Mouse (Mus musculus) forebrain, embryonic 11.5 days (tissue): ENCODE measurements at regions not wholly inside any gene's neighbourhood (a gene's known extent, or its start where the extent isn't known, plus 50 kb on each side); places are given as distances from the start of the nearest gene placed in this dataset.

Source experiments
- ATAC-seq: fragments of 200-750 bp; cut with Nextera tagmentation; replicated peaks from 2 replicates; pipeline ENCODE4 v1.8.0; 2017; ENCODE audit warnings: moderate TSS enrichment; ENCODE audit not compliant: low FRiP score
- DNase-seq: peaks from one replicate; pipeline ENCODE4 v3.0.0-alpha.2; 2017; ENCODE audit warnings: low spot score
- H3K27ac ChIP-seq: fragments of 300-500 bp; sonication (generic); 2 replicates; pipeline ENCODE4 v1.5.1; 2014; ENCODE audit warnings: low read depth, low read length
- H3K27me3 ChIP-seq: fragments of 300-500 bp; sonication (generic); 2 replicates; pipeline ENCODE4 v1.6.1; 2014; ENCODE audit warnings: mild to moderate bottlenecking, low read length, mixed read lengths; ENCODE audit not compliant: control insufficient read depth, insufficient read depth
- H3K36me3 ChIP-seq: fragments of 300-500 bp; sonication (generic); 2 replicates; pipeline ENCODE4 v1.6.1; 2014; ENCODE audit warnings: mild to moderate bottlenecking, low read length, moderate library complexity, mixed read lengths; ENCODE audit not compliant: control insufficient read depth, insufficient read depth
- H3K4me1 ChIP-seq: fragments of 300-500 bp; sonication (generic); replicated peaks from 2 replicates; pipeline ENCODE4 v1.6.1; 2014; ENCODE audit warnings: low read length, mixed read lengths; ENCODE audit not compliant: control insufficient read depth, insufficient read depth
- H3K4me2 ChIP-seq: fragments of 300-500 bp; sonication (generic); 2 replicates; pipeline ENCODE4 v1.6.1; 2014; ENCODE audit warnings: low read depth, mild to moderate bottlenecking, low read length, moderate library complexity, mixed read lengths; ENCODE audit not compliant: severe bottlenecking
- H3K4me3 ChIP-seq: fragments of 300-500 bp; sonication (generic); 2 replicates; pipeline ENCODE4 v1.5.1; 2014; ENCODE audit warnings: low read depth, low read length
- H3K9ac ChIP-seq: fragments of 300-500 bp; sonication (generic); 2 replicates; pipeline ENCODE4 v1.6.1; 2014; ENCODE audit warnings: low read length
- H3K9me3 ChIP-seq: fragments of 300-500 bp; sonication (generic); 2 replicates; pipeline ENCODE4 v1.6.1; 2016; ENCODE audit warnings: low read length, mixed read lengths; ENCODE audit not compliant: control insufficient read depth
- WGBS: fragments of 180-500 bp; shearing (Covaris S2); extraction: QIAGEN DNeasy Blood & Tissue Kit; methylation state at CpG from one replicate; pipeline ENCODE4 v1.1.7; 2014; 5-methylcytosine and 5-hydroxymethylcytosine counted together

DNA sequence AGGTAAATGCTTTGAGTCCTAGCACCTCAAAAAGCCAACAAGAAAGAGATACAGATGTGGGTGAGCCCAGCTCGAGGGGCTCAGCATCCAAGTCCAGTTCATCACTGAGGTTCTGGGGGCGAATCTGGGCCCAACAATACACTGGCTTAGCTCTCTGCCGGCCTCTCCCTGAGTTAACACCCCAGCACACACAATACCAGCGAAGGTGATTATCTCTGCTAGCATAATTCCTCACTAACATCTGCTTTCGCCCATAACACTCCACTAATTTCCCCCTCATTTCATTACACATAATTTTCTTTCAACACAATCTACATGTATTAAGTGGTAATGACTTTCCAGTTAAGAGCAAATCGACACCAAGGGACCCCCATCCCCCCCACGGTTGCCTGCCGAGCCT, 383.9 kb upstream of the 3110018I06Rik start:
- H3K36me3 ChIP-seq = no peaks in the 10 kb centered on the region
- WGBS = 57% methylated on average over 8 of the region's 8 CpGs
- H3K27me3 ChIP-seq = no peaks in the 10 kb centered on the region
- DNase-seq (no peak), ATAC-seq (no peak)
- no peak overlapping the region for H3K9ac ChIP-seq
- no peaks in the 10 kb centered on the region for H3K9me3 ChIP-seq
- H3K4me1 ChIP-seq = no peaks in the 10 kb centered on the region
- H3K27ac ChIP-seq = no peak overlapping the region
- H3K4me2 ChIP-seq = no peak overlapping the region
- H3K4me3 ChIP-seq = no peak overlapping the region

- Histone ChIP-seq H3K27me3 (no peaks in the 10 kb centered on the region), H3K36me3 (no peaks in the 10 kb centered on the region), H3K9ac (no peak overlapping the region), H3K9me3 (no peaks in the 10 kb centered on the region), H3K4me1 (no peaks in the 10 kb centered on the region), H3K4me3 (no peak overlapping the region), H3K27ac (no peak overlapping the region), H3K4me2 (no peak overlapping the region)
- DNase-seq (no peak), ATAC-seq (no peak)
- WGBS = 75% methylated on average over 11 of the region's 11 CpGs
Observed at GRCm38 (mm10) chr12:107105017-107105416, 383.4 kb upstream of the 3110018I06Rik start.

- Histone ChIP-seq H3K4me3 (no peak overlapping the region), H3K4me2 (no peak overlapping the region), H3K27me3 (no peaks in the 10 kb centered on the region), H3K4me1 (0 out of 2 replicates have a peak, but pooled peaks cover 4% of the 10 kb centered on the region), H3K36me3 (no peaks in the 10 kb centered on the region), H3K27ac (no peak overlapping the region), H3K9ac (no peak overlapping the region), H3K9me3 (no peaks in the 10 kb centered on the region)
- no peak for ATAC-seq
- 71% methylated on average over 18 of the region's 18 CpGs for WGBS
- DNase-seq = no peak
Observed at GRCm38 (mm10) chr12:107111908-107112770, 376.3 kb upstream of the 3110018I06Rik start.

DNA sequence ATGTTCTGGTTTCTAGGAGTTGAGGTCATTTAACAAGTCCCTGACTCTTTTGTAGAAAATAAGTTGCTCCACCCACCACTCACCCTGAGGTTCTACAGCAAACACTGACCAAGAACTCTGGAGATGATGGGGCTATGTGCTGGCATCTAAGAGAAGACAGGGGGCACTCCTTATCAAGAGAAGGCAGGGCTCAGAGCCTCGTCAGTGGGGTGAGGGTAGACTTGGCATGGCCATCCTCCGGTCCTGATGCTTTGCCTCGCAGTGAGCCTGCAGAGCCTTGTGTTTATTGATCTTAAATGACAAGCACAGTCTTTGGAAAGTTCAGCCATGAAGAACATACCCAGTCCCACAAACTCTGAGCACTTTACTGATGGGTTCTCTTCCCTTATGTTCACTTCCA, 370.1 kb upstream of the 3110018I06Rik start:
- Histone ChIP-seq H3K36me3 (no peaks in the 10 kb centered on the region), H3K4me2 (no peak overlapping the region), H3K27ac (no peak overlapping the region), H3K4me3 (no peak overlapping the region), H3K9me3 (no peaks in the 10 kb centered on the region), H3K4me1 (no peaks in the 10 kb centered on the region), H3K9ac (no peak overlapping the region), H3K27me3 (no peaks in the 10 kb centered on the region)
- 81% methylated on average over 3 of the region's 3 CpGs for WGBS
- DNase-seq = no peak
- ATAC-seq = no peak

- 74% methylated on average over 10 of the region's 10 CpGs for WGBS
- ATAC-seq (no peak), DNase-seq (no peak)
- no peaks in the 10 kb centered on the region for H3K9me3 ChIP-seq
- H3K36me3 ChIP-seq = no peaks in the 10 kb centered on the region
- H3K4me3 ChIP-seq = no peak overlapping the region
- no peak overlapping the region for H3K9ac ChIP-seq
- no peaks in the 10 kb centered on the region for H3K4me1 ChIP-seq
- H3K4me2 ChIP-seq = no peak overlapping the region
- H3K27me3 ChIP-seq = no peaks in the 10 kb centered on the region
- H3K27ac ChIP-seq = no peak overlapping the region
Observed at GRCm38 (mm10) chr12:107119076-107119475, 369.4 kb upstream of the 3110018I06Rik start.

- no peak overlapping the region for H3K4me2 ChIP-seq
- no peaks in the 10 kb centered on the region for H3K4me1 ChIP-seq
- H3K36me3 ChIP-seq = no peaks in the 10 kb centered on the region
- WGBS = 92% methylated on average over 21 of the region's 21 CpGs
- no peak overlapping the region for H3K9ac ChIP-seq
- H3K27me3 ChIP-seq = no peaks in the 10 kb centered on the region
- no peak overlapping the region for H3K27ac ChIP-seq
- no peak for ATAC-seq
- no peak overlapping the region for H3K4me3 ChIP-seq
- no peaks in the 10 kb centered on the region for H3K9me3 ChIP-seq
- DNase-seq = no peak
Observed at GRCm38 (mm10) chr12:107120486-107121186, 367.8 kb upstream of the 3110018I06Rik start.

DNA sequence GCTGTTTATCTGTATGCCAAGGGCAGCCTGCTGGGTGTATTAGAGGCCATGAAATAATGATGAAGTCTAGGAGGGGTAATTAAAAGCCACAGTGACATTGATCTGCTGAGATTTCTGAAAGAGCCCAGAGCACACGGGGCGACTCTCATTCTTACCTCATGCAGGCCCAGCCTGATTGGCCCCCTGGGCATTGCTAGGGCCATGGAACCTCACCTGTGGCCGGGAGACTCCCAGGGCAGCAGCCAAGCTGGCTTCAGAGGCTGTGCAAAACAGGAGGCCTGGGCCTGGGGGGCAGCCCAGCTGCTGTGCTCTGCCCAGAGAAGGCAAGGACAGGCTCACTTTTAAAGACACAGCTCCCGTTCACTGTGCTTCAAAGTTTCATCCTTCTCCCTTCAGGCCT, 366.4 kb upstream of the 3110018I06Rik start:
- Histone ChIP-seq H3K27me3 (no peaks in the 10 kb centered on the region), H3K36me3 (no peaks in the 10 kb centered on the region), H3K4me2 (no peak overlapping the region), H3K27ac (no peak overlapping the region), H3K9ac (no peak overlapping the region), H3K4me3 (no peak overlapping the region), H3K4me1 (no peaks in the 10 kb centered on the region), H3K9me3 (no peaks in the 10 kb centered on the region)
- DNase-seq (no peak), ATAC-seq (no peak)
- WGBS = 67% methylated on average over 4 of the region's 4 CpGs

GRCm38 (mm10) chr12:107123661-107124060, 364.8 kb upstream of the 3110018I06Rik start:
- H3K4me1 ChIP-seq = no peaks in the 10 kb centered on the region
- H3K9me3 ChIP-seq = no peaks in the 10 kb centered on the region
- H3K27ac ChIP-seq = no peak overlapping the region
- H3K27me3 ChIP-seq = no peaks in the 10 kb centered on the region
- H3K36me3 ChIP-seq = no peaks in the 10 kb centered on the region
- no peak overlapping the region for H3K9ac ChIP-seq
- DNase-seq = no peak
- 90% methylated on average over 8 of the region's 8 CpGs for WGBS
- ATAC-seq = no peak
- H3K4me2 ChIP-seq = no peak overlapping the region
- no peak overlapping the region for H3K4me3 ChIP-seq
